Mouse (Mus musculus): Measurements from ENCODE around the gene Ophn1.

DNA sequence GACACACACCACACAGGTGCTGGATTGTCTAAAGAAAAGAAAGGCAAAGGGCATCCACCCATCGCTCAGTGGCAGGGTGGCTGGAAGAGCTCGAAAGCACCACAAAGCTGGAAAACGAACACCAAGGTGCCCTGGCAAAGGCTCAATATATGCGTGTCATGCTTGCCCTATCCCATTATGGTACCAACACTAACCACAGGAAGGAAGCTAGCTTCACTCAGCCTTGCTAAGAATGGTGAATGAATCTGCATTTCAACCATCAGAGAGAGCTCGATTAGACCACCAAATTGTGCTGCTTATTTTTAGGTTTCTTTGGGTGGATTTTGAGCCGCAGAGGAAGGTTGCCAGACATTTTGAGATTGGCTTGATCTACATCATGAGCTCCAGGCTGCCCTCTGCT, 13.4 kb upstream of the Ophn1 start:
- TF ChIP-seq CTCF (IDR thresholded peaks at IDR 0.05; ENCODE audit: low read depth) (no peak), EP300 (optimal IDR thresholded peaks at IDR 0.05) (no peak)
